Mouse (Mus musculus): ENCODE measurements at regions not wholly inside any gene's neighbourhood (a gene's known extent, or its start where the extent isn't known, plus 50 kb on each side); places are given as distances from the start of the nearest gene placed in this dataset.
A peak's percentile ranks its signal among the peaks of the same experiment; 100 is the strongest.

DNA sequence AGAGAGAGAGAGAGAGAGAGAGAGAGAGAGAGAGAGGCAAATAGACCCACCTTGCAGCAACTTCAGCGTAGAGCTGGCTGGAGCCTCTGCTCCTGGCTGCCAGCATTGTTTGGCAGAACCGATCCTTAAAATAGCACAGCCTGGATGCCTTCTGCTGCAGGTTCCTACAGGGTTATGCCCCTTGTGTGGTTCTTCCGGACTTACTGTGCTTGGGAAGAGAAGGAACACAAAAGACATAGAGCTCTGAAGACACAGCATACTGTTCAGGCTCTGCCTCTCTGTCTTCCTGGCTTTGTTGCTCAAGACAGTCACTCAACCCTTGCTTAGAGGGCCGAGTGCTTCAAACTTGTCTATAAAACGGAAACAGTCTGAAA lies 86.2 kb upstream of the Slc25a26 start:
- WGBS: 85% methylated on average over 5 of the region's 5 CpGs
- Histone ChIP-seq H3K9ac (replicated peaks) (no peak overlapping the region), H3K27me3 (replicated peaks) (no peaks in the 10 kb centered on the region), H3K4me1 (no peaks in the 10 kb centered on the region), H3K27ac (replicated peaks) (no peak overlapping the region), H3K36me3 (no peaks in the 10 kb centered on the region), H3K9me3 (replicated peaks) (no peaks in the 10 kb centered on the region), H3K4me3 (replicated peaks) (no peak overlapping the region), H3K4me2 (no peak overlapping the region)
- ATAC-seq (ENCODE audit: low FRiP score): no peak

DNA sequence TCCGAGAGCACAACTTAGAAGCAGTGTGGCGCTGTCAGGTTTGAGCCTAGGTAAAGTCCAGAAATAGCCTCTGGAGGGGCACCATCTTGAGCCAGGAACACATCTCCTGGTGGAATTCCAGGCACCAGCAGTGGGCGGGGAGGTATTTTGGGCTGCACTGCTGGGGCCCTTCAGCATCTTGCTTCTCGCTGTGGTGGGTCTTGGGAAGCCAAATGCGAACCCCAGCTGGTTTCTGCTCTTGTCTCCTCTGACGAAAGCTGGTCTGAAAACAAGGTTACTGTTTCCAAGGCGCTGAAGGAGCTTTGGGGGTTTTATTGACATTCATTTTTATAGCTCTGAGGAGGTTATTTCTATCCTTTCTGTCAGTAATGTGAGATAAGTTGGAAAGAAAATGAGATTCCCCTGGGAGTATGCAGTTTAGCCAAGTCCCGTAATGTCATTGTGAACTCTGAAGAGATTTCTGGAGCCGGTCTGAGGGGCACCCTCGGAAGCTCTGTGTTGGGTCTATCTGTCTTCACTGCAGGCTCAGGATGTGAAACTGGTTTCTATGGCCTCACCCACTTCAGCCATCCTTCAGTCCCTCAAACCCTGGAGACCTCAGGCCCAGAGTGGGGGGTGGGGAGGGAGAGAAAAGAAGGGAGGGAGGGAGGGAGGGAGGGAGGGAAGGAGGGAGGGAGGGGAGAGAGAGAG lies 86.7 kb upstream of the Slc25a26 start:
- Histone ChIP-seq H3K27me3 (replicated peaks) (no peaks in the 10 kb centered on the region), H3K4me2 (no peak overlapping the region), H3K27ac (replicated peaks) (no peak overlapping the region), H3K9ac (replicated peaks) (no peak overlapping the region), H3K4me3 (replicated peaks) (no peak overlapping the region), H3K9me3 (replicated peaks) (no peaks in the 10 kb centered on the region), H3K36me3 (no peaks in the 10 kb centered on the region), H3K4me1 (no peaks in the 10 kb centered on the region)
- ATAC-seq (ENCODE audit: low FRiP score): no peak
- WGBS: 79% methylated on average over 10 of the region's 10 CpGs

DNA sequence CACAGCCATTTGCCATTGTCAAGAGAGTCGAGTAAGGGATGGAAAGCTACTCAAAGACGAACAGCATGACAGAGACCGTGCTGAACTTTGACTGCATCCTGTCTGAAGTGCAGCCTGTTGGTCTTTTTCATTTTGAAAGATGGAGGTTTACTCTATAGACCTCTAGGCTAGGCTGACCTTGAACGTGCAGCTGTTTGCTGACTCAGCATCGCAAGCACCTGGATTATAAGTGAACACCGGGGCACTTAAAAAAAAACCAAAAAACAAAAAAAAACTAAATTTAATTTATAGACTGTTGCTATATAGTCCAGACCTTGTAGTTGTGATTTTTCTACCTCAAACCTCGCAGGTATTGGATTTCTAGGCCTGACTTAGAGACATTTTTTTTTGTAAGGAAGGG lies 87.8 kb upstream of the Slc25a26 start:
- H3K27ac ChIP-seq (replicated peaks): no peak overlapping the region
- WGBS: 80% methylated on average over 7 of the region's 7 CpGs
- H3K9me3 ChIP-seq (replicated peaks): no peaks in the 10 kb centered on the region
- H3K4me3 ChIP-seq (replicated peaks): no peak overlapping the region
- no peaks in the 10 kb centered on the region for H3K27me3 ChIP-seq (replicated peaks)
- H3K36me3 ChIP-seq: no peaks in the 10 kb centered on the region
- no peak for ATAC-seq (ENCODE audit: low FRiP score)
- H3K9ac ChIP-seq (replicated peaks): no peak overlapping the region
- no peak overlapping the region for H3K4me2 ChIP-seq
- no peaks in the 10 kb centered on the region for H3K4me1 ChIP-seq

DNA sequence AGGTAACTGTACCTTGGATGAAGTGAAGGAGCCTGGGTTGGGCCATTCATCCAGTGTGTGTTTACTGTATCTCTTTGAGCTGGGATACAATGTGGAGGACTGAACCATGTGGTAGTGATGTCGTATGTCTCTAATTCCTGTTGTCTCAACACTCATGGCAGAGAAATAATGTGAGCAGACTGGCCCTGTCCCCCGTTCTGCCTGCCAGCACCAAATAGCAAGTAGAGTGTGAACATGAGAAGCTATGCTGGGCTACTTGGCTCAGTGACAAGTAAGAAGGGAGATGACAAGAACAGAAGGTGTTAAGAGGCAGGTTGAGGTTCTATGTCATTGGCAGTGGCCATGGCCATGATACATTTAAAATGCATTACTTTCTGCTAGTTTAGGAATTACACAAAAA lies 89.7 kb upstream of the Slc25a26 start:
- no peak overlapping the region for H3K9ac ChIP-seq (replicated peaks)
- no peak overlapping the region for H3K4me2 ChIP-seq
- no peaks in the 10 kb centered on the region for H3K27me3 ChIP-seq (replicated peaks)
- 76% methylated on average over 2 of the region's 2 CpGs for WGBS
- H3K4me3 ChIP-seq (replicated peaks): no peak overlapping the region
- H3K27ac ChIP-seq (replicated peaks): no peak overlapping the region
- no peaks in the 10 kb centered on the region for H3K36me3 ChIP-seq
- no peaks in the 10 kb centered on the region for H3K4me1 ChIP-seq
- no peaks in the 10 kb centered on the region for H3K9me3 ChIP-seq (replicated peaks)
- no peak for ATAC-seq (ENCODE audit: low FRiP score)

DNA sequence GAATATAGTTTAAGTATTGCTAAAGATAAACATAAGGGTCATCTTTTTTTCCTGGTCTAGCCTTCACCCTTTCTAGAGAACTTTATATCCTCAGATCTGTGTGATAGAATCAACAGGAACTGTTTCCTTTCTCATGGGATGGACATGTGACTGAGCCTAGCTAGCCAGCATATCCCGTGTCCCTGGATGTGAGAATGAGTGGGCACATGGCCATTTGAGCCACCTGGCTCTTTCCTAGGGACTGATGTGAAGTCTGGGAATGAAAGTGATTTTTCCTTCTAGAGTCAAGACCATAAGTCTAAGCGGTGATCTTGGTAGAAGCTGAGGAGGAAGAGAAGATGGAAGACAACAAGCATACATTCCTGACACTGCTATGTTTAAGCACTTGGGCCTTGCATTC lies 91.1 kb upstream of the Slc25a26 start:
- 90% methylated on average over 2 of the region's 2 CpGs for WGBS
- Histone ChIP-seq H3K36me3 (no peaks in the 10 kb centered on the region), H3K27ac (replicated peaks) (no peak overlapping the region), H3K4me3 (replicated peaks) (no peak overlapping the region), H3K9me3 (replicated peaks) (no peaks in the 10 kb centered on the region), H3K9ac (replicated peaks) (no peak overlapping the region), H3K27me3 (replicated peaks) (no peaks in the 10 kb centered on the region), H3K4me1 (no peaks in the 10 kb centered on the region), H3K4me2 (no peak overlapping the region)
- ATAC-seq (ENCODE audit: low FRiP score): no peak

DNA sequence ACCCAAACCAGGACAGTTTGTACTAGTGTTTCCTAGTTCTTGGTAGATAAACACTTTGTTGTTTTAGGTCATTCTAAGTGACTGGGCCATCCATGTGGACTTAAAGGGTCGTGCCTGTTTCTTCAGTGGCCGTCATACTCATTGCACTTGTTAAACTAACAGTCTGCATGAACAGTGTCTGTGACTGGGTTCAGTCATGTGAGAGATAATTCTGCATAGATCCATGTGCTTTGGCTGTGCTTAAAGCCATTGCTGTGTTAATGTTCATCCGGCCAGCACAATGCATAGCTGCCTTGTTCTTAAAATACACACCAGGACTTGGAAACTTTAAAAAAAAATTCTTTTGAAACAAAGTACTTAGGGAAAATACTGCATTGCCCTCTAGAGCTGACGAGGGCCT lies 92.4 kb upstream of the Slc25a26 start:
- Histone ChIP-seq H3K4me3 (replicated peaks) (no peak overlapping the region), H3K27me3 (replicated peaks) (no peaks in the 10 kb centered on the region), H3K4me2 (no peak overlapping the region), H3K9ac (replicated peaks) (no peak overlapping the region), H3K27ac (replicated peaks) (no peak overlapping the region), H3K9me3 (replicated peaks) (no peaks in the 10 kb centered on the region), H3K36me3 (no peaks in the 10 kb centered on the region), H3K4me1 (no peaks in the 10 kb centered on the region)
- ATAC-seq (ENCODE audit: low FRiP score): no peak
- 28% methylated on average over 4 of the region's 4 CpGs for WGBS

DNA sequence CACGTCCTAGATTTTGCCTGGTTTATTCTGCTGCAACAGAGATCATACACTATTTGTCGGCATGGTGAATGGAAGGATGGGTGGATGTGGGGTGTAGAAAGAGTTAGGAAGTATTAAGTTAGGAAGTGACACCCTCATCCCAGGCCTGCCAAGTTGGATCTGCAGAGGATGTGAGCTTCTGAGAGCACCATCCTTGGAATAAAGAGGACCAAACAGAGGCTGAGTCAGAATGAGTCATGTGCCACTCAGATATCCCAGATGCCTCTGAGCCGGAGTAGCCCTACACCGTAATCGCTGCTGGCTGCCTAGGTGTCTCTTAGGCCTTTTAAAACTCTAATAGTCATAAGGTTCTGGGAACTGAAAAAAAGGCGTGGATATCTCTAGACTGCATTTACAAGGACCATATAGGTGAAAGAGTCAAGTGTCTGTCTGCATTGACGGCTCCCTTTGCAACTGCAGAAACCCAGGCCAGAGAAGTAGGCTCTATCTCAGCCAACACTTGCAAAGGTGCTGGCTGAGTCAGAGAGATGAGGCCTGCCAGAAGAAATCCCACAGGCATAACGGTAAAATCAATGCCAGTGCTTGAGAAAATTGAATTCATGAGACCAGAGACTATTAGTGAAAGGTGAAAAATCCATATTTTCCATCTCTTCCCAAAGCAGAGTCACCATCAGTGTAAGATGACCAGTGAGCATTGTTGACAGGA lies 94.6 kb upstream of the Slc25a26 start:
- Histone ChIP-seq H3K27me3 (replicated peaks) (no peaks in the 10 kb centered on the region), H3K27ac (replicated peaks) (no peak overlapping the region)
- no peak for ATAC-seq (ENCODE audit: low FRiP score)

DNA sequence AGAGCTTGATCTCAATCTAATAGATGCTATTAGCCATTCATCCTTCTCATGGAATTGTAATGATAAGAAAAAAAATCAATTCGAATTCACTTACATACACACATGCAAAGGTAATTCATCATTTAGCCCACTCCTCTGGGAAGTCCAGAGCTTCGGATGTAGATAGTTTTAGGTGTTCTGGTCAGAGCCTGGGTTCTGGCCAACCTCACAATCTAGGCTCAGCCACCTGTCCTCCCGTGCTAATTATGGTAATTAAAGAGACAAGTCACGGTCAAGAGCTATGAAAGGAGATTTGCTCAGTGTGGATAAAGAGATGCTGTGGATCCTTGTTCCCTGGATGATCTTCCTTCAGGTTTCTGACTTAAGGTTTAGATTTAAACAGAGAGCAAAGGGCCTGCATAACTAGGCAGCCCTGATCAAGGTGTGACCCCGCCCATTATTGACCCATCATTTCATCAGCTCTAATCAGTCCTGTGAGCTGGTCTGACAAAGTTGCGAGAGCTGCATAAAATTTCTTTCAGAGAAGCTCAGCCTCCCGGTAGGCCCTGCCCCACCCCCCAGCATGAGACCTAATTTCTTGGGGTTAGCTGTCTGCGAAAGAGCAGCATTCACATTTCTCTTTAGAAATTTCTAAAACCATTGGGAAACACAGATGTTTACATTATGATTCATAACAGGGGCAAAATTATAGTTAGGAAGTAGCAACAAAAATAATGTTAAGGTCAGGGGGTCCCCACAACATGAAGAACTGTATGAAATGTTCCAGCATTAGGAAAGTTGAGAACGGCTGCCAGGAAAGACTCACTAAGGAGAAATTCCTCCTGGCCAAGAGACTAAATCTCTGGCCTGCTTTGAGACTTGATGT lies 98.3 kb upstream of the Slc25a26 start:
- no peaks in the 10 kb centered on the region for H3K9me3 ChIP-seq (replicated peaks)
- H3K27me3 ChIP-seq (replicated peaks): no peaks in the 10 kb centered on the region
- no peak overlapping the region for H3K4me3 ChIP-seq (replicated peaks)
- ATAC-seq (ENCODE audit: low FRiP score): no peak
- H3K4me2 ChIP-seq: peak overlapping the region; percentile 65
- no peak overlapping the region for H3K9ac ChIP-seq (replicated peaks)
- peaks cover 20% of the 10 kb centered on the region for H3K4me1 ChIP-seq
- 43% methylated on average over 9 of the region's 9 CpGs for WGBS
- peak overlapping the region; percentile 77 for H3K27ac ChIP-seq (replicated peaks)
- no peaks in the 10 kb centered on the region for H3K36me3 ChIP-seq

More for the DNA sequence above, 94.6 kb upstream of the Slc25a26 start:
- H3K36me3 ChIP-seq: no peaks in the 10 kb centered on the region
- WGBS: 87% methylated on average over 8 of the region's 8 CpGs
- peaks cover 16% of the 10 kb centered on the region for H3K4me1 ChIP-seq
- no peak overlapping the region for H3K4me3 ChIP-seq (replicated peaks)
- no peaks in the 10 kb centered on the region for H3K9me3 ChIP-seq (replicated peaks)
- H3K4me2 ChIP-seq: no peak overlapping the region
- no peak overlapping the region for H3K9ac ChIP-seq (replicated peaks)

DNA sequence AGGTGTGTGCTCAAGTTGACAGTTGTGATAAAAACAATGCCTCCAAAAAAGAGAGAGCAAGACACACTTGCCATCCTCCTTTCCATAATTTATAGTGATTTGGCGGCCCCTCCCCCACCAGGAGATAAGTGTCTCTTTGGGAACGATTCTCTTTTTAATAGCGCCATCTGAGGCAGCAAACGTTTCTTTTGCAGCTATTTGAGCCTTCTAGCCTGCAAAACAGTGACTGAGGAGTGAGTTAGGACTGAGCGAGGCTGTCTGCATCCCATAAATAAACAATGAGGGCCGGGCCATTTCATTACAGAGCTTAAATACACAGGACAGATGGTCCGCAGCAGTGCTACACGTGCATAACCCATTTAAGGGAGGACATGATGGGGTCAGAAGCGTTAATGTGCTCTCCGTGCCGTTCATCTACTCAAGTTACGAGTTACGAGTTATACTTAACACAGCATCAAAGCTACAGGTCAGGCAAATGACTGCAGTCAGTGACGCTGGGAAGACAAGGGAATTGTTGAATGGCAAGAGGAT lies 99.0 kb upstream of the Slc25a26 start:
- 5% methylated on average over 14 of the region's 14 CpGs for WGBS
- H3K9me3 ChIP-seq (replicated peaks): no peaks in the 10 kb centered on the region
- ATAC-seq (ENCODE audit: low FRiP score): peak; percentile 82

DNA sequence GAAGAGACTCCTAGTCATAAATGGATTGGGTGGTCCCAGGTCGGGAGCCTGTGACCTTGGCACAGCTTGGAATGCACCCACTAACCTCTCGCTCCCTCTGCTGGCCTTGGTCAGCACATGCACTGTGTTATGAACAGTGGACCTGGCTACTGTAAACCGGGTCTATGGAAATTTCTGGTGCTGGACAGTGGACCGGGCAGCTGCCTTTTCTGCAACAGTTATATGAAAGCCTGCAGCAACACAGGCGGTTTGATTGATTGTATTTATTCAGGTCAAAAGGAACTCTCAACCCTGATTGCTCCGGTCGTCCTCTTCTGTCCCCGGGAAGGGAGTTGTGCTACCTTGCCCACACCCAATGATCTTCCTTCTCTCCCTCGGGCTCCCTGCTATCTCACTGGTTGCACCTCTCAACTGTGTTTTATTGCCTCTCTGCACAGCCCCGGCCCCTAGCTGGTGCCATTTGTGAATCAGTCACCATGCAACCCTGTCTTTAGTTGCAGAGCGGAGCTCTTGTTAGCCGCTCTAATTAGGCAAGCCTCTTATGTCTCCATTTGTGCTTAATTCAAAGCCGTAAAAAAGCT lies 99.6 kb upstream of the Slc25a26 start:
- H3K36me3 ChIP-seq: no peaks in the 10 kb centered on the region
- H3K4me3 ChIP-seq (replicated peaks): peak overlapping the region; percentile 23
- WGBS: 6% methylated on average over 13 of the region's 13 CpGs
- peak overlapping the region; percentile 77 for H3K27ac ChIP-seq (replicated peaks)
- H3K9me3 ChIP-seq (replicated peaks): no peaks in the 10 kb centered on the region
- H3K27me3 ChIP-seq (replicated peaks): no peaks in the 10 kb centered on the region
- peak; percentile 81; the same call in 1 of the 2 replicates for ATAC-seq (ENCODE audit: low FRiP score)
- H3K4me1 ChIP-seq: peaks cover 20% of the 10 kb centered on the region
- H3K4me2 ChIP-seq: peak overlapping the region; percentile 65
- H3K9ac ChIP-seq (replicated peaks): no peak overlapping the region; the same call in 1 of the 2 replicates

More for the DNA sequence above, 99.0 kb upstream of the Slc25a26 start:
- Histone ChIP-seq H3K27ac (replicated peaks) (peak overlapping the region; percentile 77), H3K4me3 (replicated peaks) (peak overlapping the region; percentile 23), H3K4me1 (peaks cover 20% of the 10 kb centered on the region), H3K4me2 (peak overlapping the region; percentile 65), H3K36me3 (no peaks in the 10 kb centered on the region), H3K27me3 (replicated peaks) (no peaks in the 10 kb centered on the region), H3K9ac (replicated peaks) (no peak overlapping the region; the same call in 1 of the 2 replicates)

DNA sequence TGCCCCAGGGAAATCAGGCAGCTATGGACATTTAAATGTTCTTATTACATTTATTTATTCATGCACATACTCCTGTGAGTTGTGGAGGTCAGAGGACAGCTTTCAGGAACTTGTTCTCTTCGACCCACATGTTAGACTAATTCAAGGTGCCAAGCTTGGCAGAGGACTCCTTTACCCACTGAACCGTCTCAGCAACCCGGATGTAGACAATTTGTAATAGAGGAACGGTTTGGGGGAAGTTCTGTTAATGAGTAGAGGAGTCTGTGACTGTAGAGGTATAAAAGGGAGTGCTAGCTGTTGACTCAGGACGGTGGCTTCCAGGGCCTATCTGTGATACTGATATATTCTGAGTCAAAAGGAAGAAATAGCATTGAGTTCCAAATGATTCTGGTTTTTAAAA lies 107.4 kb upstream of the Magi1 start:
- H3K36me3 ChIP-seq: no peaks in the 10 kb centered on the region
- no peak overlapping the region for H3K9ac ChIP-seq (replicated peaks)
- no peak overlapping the region for H3K27ac ChIP-seq (replicated peaks)
- H3K27me3 ChIP-seq (replicated peaks): no peaks in the 10 kb centered on the region
- no peaks in the 10 kb centered on the region for H3K4me1 ChIP-seq
- H3K4me2 ChIP-seq: no peak overlapping the region
- no peaks in the 10 kb centered on the region for H3K9me3 ChIP-seq (replicated peaks)
- no peak for ATAC-seq (ENCODE audit: low FRiP score)
- H3K4me3 ChIP-seq (replicated peaks): no peak overlapping the region
- 64% methylated on average over 5 of the region's 5 CpGs for WGBS

Measured in neural tube, embryonic 15.5 days (tissue).